Mouse (Mus musculus) MEL (cell line): ENCODE results near the gene Il31.

Source experiments
- CTCF ChIP-seq, 3 experiments: IDR thresholded peaks in 2 of 3; conservative IDR thresholded peaks in 1 of 3; 2 replicates each; pipeline ENCODE4 v1.5.1; 2011 to 2012; ENCODE audit warnings: low read length in 3 of 3, low read depth in 2 of 3, mild to moderate bottlenecking in 2 of 3, improper control_type of control experiment in 1 of 3, inconsistent platforms in 1 of 3, mixed read lengths in 1 of 3, moderate library complexity in 1 of 3; ENCODE audit not compliant: control insufficient read depth in 1 of 3, insufficient read depth in 1 of 3, poor library complexity in 1 of 3, severe bottlenecking in 1 of 3
- EP300 ChIP-seq, 2 experiments: IDR thresholded peaks; 2 replicates each; pipeline ENCODE4 v1.6.1; 2011; ENCODE audit warnings: improper control_type of control experiment in 2 of 2, low read length in 2 of 2, low read depth in 1 of 2, mild to moderate bottlenecking in 1 of 2
- POLR2A ChIP-seq, 2 experiments: IDR thresholded peaks; 2 replicates each; pipeline ENCODE4 v1.6.1; 2011 to 2012; ENCODE audit warnings: low read length in 2 of 2, mild to moderate bottlenecking in 2 of 2, control low read depth in 1 of 2, improper control_type of control experiment in 1 of 2, low read depth in 1 of 2, moderate library complexity in 1 of 2; ENCODE audit not compliant: control insufficient read depth in 1 of 2, insufficient read depth in 1 of 2, poor library complexity in 1 of 2
- POLR2AphosphoS5 ChIP-seq: IDR thresholded peaks from 2 replicates; pipeline ENCODE4 v1.6.1; 2012; ENCODE audit warnings: low read depth, borderline replicate concordance, mild to moderate bottlenecking, inconsistent platforms, low read length, moderate library complexity, mixed read lengths
- UBTF ChIP-seq: IDR thresholded peaks from 2 replicates; pipeline ENCODE4 v1.6.1; 2012; ENCODE audit warnings: low read depth, mild to moderate bottlenecking, inconsistent platforms, low read length, improper control_type of control experiment, moderate library complexity, borderline replicate concordance; ENCODE audit not compliant: insufficient read depth
- ZNF384 ChIP-seq: IDR thresholded peaks from 2 replicates; pipeline ENCODE4 v1.6.1; 2012; ENCODE audit warnings: low read depth, mild to moderate bottlenecking, inconsistent platforms, low read length, improper control_type of control experiment

GRCm38 (mm10) chr5:123489112-123489785, at the start of gene Il31, which contains the start of gene Lrrc43:
- TF ChIP-seq EP300 (IDR thresholded peaks at IDR 0.05; ENCODE audit: low read depth in 1 of 2, low read length in 2 of 2) (no peak), POLR2A (IDR thresholded peaks at IDR 0.05; ENCODE audit: control insufficient read depth in 1 of 2, insufficient read depth in 1 of 2, low read depth in 1 of 2, low read length in 2 of 2, poor library complexity in 1 of 2) (no peak), POLR2AphosphoS5 (no peak), UBTF (no peak), ZNF384 (no peak), CTCF (IDR thresholded peaks at IDR 0.05 in 2 of 3, conservative IDR thresholded peaks at IDR 0.05 in 1 of 3; ENCODE audit: control insufficient read depth in 1 of 3, insufficient read depth in 1 of 3, low read depth in 2 of 3, low read length in 3 of 3, poor library complexity in 1 of 3, severe bottlenecking in 1 of 3) (no peak)
